Mouse (Mus musculus) heart, embryonic 10.5 days (tissue): Measurements from ENCODE around the gene Usp8. TPM values are rescaled to one million over a fixed set of nuclear protein-coding genes. Genes with fewer than 3 reads are reported as not detected.

Experiments
- DNase-seq: peaks from one replicate; pipeline ENCODE4 v3.0.0-alpha.2; 2017; ENCODE audit warnings: low spot score
- H3K27ac ChIP-seq: fragments of 300-500 bp; sonication (generic); 2 replicates; pipeline ENCODE4 v1.5.1; 2016; ENCODE audit warnings: mild to moderate bottlenecking
- H3K27me3 ChIP-seq: fragments of 300-500 bp; sonication (generic); 2 replicates; pipeline ENCODE4 v1.6.1; 2016; ENCODE audit warnings: mild to moderate bottlenecking; ENCODE audit not compliant: poor library complexity, insufficient read depth, severe bottlenecking
- H3K36me3 ChIP-seq: fragments of 300-500 bp; sonication (generic); 2 replicates; pipeline ENCODE4 v1.6.1; 2016; ENCODE audit warnings: mild to moderate bottlenecking, moderate library complexity
- H3K4me1 ChIP-seq: fragments of 300-500 bp; sonication (generic); 2 replicates; pipeline ENCODE4 v1.6.1; 2016; ENCODE audit warnings: mild to moderate bottlenecking
- H3K4me3 ChIP-seq: fragments of 300-500 bp; sonication (generic); 2 replicates; pipeline ENCODE4 v1.5.1; 2016; ENCODE audit warnings: mild to moderate bottlenecking, moderate library complexity
- H3K9me3 ChIP-seq: fragments of 300-500 bp; sonication (generic); 2 replicates; pipeline ENCODE4 v1.6.1; 2016; ENCODE audit warnings: mild to moderate bottlenecking, moderate library complexity
- WGBS: fragments of 180-500 bp; shearing (Covaris S2); methylation state at CpG from one replicate; pipeline ENCODE4 v1.1.7; 2016; 5-methylcytosine and 5-hydroxymethylcytosine counted together
- polyA plus RNA-seq: library from polyadenylated mRNA; unstranded; fragments of >200 nt; fragmentation: Nextera tagmentation; extraction: Ambion mirVana; gene quantifications from 2 replicates; pipeline ENCODE4 v1.2.1, GENCODE M21; 2016

The Usp8 gene
- polyA plus RNA-seq, 1 experiment from 2014 or later: 42.4 TPM

GRCm38 (mm10) chr2:126765867-126766582 is 58.9 kb downstream of the Usp8 start:
- H3K4me3 ChIP-seq: peak overlapping the region; percentile 31; the same call in 1 of the 2 replicates

GRCm38 (mm10) chr2:126767599-126767998 is 60.5 kb downstream of the Usp8 start:
- H3K4me1 ChIP-seq: peaks cover 6% of the 10 kb centered on the region; the same call in 1 of the 2 replicates
- H3K27ac ChIP-seq: no peak overlapping the region
- no peaks in the 10 kb centered on the region for H3K27me3 ChIP-seq
- H3K4me3 ChIP-seq: no peak overlapping the region
- peaks cover 8% of the 10 kb centered on the region for H3K36me3 ChIP-seq
- H3K9me3 ChIP-seq: no peaks in the 10 kb centered on the region
- DNase-seq: no peak
- WGBS: 94% methylated on average over 3 of the region's 3 CpGs

More at GRCm38 (mm10) chr2:126765867-126766582, 58.9 kb downstream of the Usp8 start:
- no peak for DNase-seq
- H3K27me3 ChIP-seq: no peaks in the 10 kb centered on the region
- H3K9me3 ChIP-seq: no peaks in the 10 kb centered on the region
- 42% methylated on average over 11 of the region's 11 CpGs for WGBS
- H3K27ac ChIP-seq: no peak overlapping the region
- H3K36me3 ChIP-seq: peaks cover 24% of the 10 kb centered on the region
- peaks cover 6% of the 10 kb centered on the region; the same call in 1 of the 2 replicates for H3K4me1 ChIP-seq

GRCm38 (mm10) chr2:126768194-126768593 is 61.1 kb downstream of the Usp8 start:
- Histone ChIP-seq H3K4me3 (no peak overlapping the region), H3K9me3 (no peaks in the 10 kb centered on the region), H3K36me3 (peaks cover 5% of the 10 kb centered on the region; the same call in 1 of the 2 replicates), H3K27me3 (no peaks in the 10 kb centered on the region), H3K27ac (no peak overlapping the region), H3K4me1 (peaks cover 6% of the 10 kb centered on the region; the same call in 1 of the 2 replicates)
- DNase-seq: no peak
- WGBS: 73% methylated on average over 4 of the region's 4 CpGs

- 71% methylated on average over 19 of the region's 19 CpGs for WGBS
- Histone ChIP-seq H3K4me1 (peaks cover 6% of the 10 kb centered on the region; the same call in 1 of the 2 replicates), H3K4me3 (no peak overlapping the region), H3K36me3 (peaks cover 1% of the 10 kb centered on the region; the same call in 1 of the 2 replicates), H3K27me3 (no peaks in the 10 kb centered on the region), H3K27ac (no peak overlapping the region), H3K9me3 (no peaks in the 10 kb centered on the region)
- DNase-seq: no peak
Measured at GRCm38 (mm10) chr2:126769431-126770181, 62.5 kb downstream of the Usp8 start.

GRCm38 (mm10) chr2:126772217-126772616 is 65.1 kb downstream of the Usp8 start:
- Histone ChIP-seq H3K9me3 (no peaks in the 10 kb centered on the region), H3K36me3 (no peaks in the 10 kb centered on the region), H3K27me3 (no peaks in the 10 kb centered on the region), H3K4me3 (no peak overlapping the region), H3K4me1 (no peaks in the 10 kb centered on the region), H3K27ac (no peak overlapping the region)
- DNase-seq: no peak
- WGBS: 90% methylated on average over 5 of the region's 5 CpGs

GRCm38 (mm10) chr2:126775951-126776350 is 68.8 kb downstream of the Usp8 start:
- Histone ChIP-seq H3K4me1 (no peaks in the 10 kb centered on the region), H3K4me3 (no peak overlapping the region), H3K9me3 (no peaks in the 10 kb centered on the region), H3K27me3 (no peaks in the 10 kb centered on the region), H3K27ac (no peak overlapping the region), H3K36me3 (no peaks in the 10 kb centered on the region)
- WGBS: 63% methylated on average over 4 of the region's 4 CpGs
- DNase-seq: no peak

GRCm38 (mm10) chr2:126776416-126776815 is 69.3 kb downstream of the Usp8 start:
- Histone ChIP-seq H3K4me3 (no peak overlapping the region), H3K27me3 (no peaks in the 10 kb centered on the region), H3K27ac (no peak overlapping the region), H3K9me3 (no peaks in the 10 kb centered on the region), H3K36me3 (no peaks in the 10 kb centered on the region), H3K4me1 (no peaks in the 10 kb centered on the region)
- WGBS: 64% methylated on average over 1 of the region's 1 CpGs
- no peak for DNase-seq

- no peak overlapping the region for H3K4me3 ChIP-seq
- H3K36me3 ChIP-seq: no peaks in the 10 kb centered on the region
- no peak overlapping the region for H3K27ac ChIP-seq
- H3K9me3 ChIP-seq: no peaks in the 10 kb centered on the region
- no peaks in the 10 kb centered on the region for H3K27me3 ChIP-seq
- no peak for DNase-seq
- no peaks in the 10 kb centered on the region for H3K4me1 ChIP-seq
- WGBS: 81% methylated on average over 4 of the region's 4 CpGs
Measured at GRCm38 (mm10) chr2:126778806-126779205, 71.7 kb downstream of the Usp8 start.

- Histone ChIP-seq H3K36me3 (no peaks in the 10 kb centered on the region), H3K9me3 (no peaks in the 10 kb centered on the region), H3K4me3 (no peak overlapping the region), H3K4me1 (no peaks in the 10 kb centered on the region), H3K27ac (no peak overlapping the region), H3K27me3 (no peaks in the 10 kb centered on the region)
- DNase-seq: no peak
- 84% methylated on average over 10 of the region's 10 CpGs for WGBS
Measured at GRCm38 (mm10) chr2:126780286-126780685, 73.2 kb downstream of the Usp8 start.

- H3K4me3 ChIP-seq: no peak overlapping the region
- H3K27ac ChIP-seq: no peak overlapping the region
- 79% methylated on average over 1 of the region's 1 CpGs for WGBS
- H3K27me3 ChIP-seq: no peaks in the 10 kb centered on the region
- no peak for DNase-seq
- H3K4me1 ChIP-seq: no peaks in the 10 kb centered on the region
- no peaks in the 10 kb centered on the region for H3K36me3 ChIP-seq
- no peaks in the 10 kb centered on the region for H3K9me3 ChIP-seq
Measured at GRCm38 (mm10) chr2:126781478-126781877, 74.3 kb downstream of the Usp8 start.

- DNase-seq: no peak
Measured at GRCm38 (mm10) chr2:126782433-126782832, 75.3 kb downstream of the Usp8 start.

GRCm38 (mm10) chr2:126783370-126783769 is 76.2 kb downstream of the Usp8 start, which contains the start of gene Usp50:
Usp50 (minus strand) TSS chr2:126783470.
- no peak within 1 kb of the TSS for H3K4me3 ChIP-seq
- peaks cover 7% of the 10 kb centered on the region; the same call in 1 of the 2 replicates for H3K4me1 ChIP-seq
- H3K36me3 ChIP-seq: no peaks in the 10 kb centered on the region
- H3K27ac ChIP-seq: no peak within 1 kb of the TSS
- no peak for DNase-seq
- 67% methylated on average over 4 of the region's 4 CpGs for WGBS
- no peaks in the 10 kb centered on the region for H3K9me3 ChIP-seq
- H3K27me3 ChIP-seq: no peaks in the 10 kb centered on the region

More at GRCm38 (mm10) chr2:126782433-126782832, 75.3 kb downstream of the Usp8 start:
- Histone ChIP-seq H3K36me3 (no peaks in the 10 kb centered on the region), H3K27ac (no peak overlapping the region), H3K4me1 (peaks cover under 1% of the 10 kb centered on the region; the same call in 1 of the 2 replicates), H3K27me3 (no peaks in the 10 kb centered on the region), H3K4me3 (no peak overlapping the region), H3K9me3 (no peaks in the 10 kb centered on the region)
- WGBS: 74% methylated on average over 3 of the region's 3 CpGs
